Mouse (Mus musculus): Measurements from ENCODE around the gene Rab4a.

- no peak for TF ChIP-seq EP300 (IDR thresholded peaks at IDR 0.05)
- no peak for TF ChIP-seq CTCF (IDR thresholded peaks at IDR 0.05)
Observed at GRCm38 (mm10) chr8:123760579-123760978, 45.2 kb upstream of the Rab4a start.

Data from lung, postnatal 0 days (tissue).